Mouse (Mus musculus) urinary bladder, postnatal 10 days (tissue): ENCODE data around the gene Lcp1.

Experiments
- DNase-seq: peaks from one replicate; pipeline ENCODE4 v3.0.0; 2022; ENCODE audit warnings: low spot score

Gene Lcp1

GRCm38 (mm10) chr14:75176425-75177045 lies 45.6 kb downstream of the Lcp1 start:
- no peak for DNase-seq

- no peak for DNase-seq
Observed at GRCm38 (mm10) chr14:75177400-75177799, 46.5 kb downstream of the Lcp1 start.

GRCm38 (mm10) chr14:75178384-75178793 lies 47.5 kb downstream of the Lcp1 start:
- DNase-seq: no peak

DNA sequence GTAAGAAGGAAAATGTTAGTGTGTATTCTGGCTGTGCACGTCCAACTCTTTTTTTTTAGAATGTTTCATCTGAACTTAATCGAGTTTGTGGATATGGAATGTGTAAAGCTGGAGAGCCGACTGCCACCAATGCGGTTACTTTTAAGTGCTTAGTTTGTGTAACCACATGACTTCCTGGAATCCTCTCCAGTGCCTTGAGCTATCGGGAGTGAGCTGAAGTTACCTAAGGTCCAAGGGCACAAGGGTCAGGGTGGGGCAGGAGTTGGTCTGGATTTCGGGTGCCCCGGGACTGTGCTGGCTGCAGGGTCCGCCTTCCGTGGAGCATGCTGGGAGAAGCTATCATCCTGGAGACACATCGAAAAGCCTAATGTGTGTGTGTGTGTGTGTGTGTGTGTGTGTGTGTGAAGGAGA lies 47.9 kb downstream of the Lcp1 start:
- DNase-seq: no peak

- no peak for DNase-seq
Observed at GRCm38 (mm10) chr14:75179255-75179963, 48.5 kb downstream of the Lcp1 start.

DNA sequence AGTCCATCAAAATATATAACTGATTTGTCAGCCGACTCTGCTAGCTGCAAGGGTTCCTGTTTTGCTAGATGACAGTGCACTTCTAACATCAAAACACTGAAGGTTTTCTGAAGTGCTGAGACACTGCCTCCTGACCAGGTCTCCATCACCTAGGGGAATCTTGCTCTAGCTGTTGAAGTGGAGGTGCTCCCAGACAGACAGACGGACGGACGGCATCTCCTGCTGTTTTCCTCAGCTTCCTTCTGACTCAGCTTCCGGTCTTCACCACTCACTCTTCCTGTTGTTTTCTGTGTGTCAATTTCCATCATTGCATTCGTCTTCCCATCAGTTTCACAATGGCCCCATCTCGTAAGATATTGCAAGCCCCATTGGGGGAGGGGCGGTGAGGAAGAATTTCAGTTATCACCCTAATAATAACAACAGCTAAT lies 49.7 kb downstream of the Lcp1 start:
- DNase-seq: no peak

GRCm38 (mm10) chr14:75181062-75181935 lies 50.4 kb downstream of the Lcp1 start:
- no peak for DNase-seq

GRCm38 (mm10) chr14:75182378-75182777 lies 51.5 kb downstream of the Lcp1 start:
- no peak for DNase-seq

DNA sequence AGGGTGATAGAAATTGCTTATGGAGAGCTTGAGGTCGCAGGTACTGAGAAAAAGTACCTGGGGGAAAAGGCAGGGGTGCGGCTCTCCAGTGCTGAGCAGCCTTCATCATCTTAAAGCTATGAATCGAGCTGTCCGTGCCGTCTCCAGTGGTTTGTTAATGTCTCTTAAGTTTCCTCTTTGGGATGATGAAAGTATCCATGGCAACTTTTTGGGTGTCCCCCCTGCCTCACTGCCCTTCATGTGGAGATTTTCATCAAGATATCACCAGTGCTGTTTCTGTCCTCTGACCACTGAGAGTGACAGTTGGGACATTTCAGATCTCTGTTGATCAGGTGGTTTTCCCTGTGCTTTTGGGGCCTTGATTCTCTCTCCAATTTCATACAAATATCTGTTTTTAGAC lies 51.9 kb downstream of the Lcp1 start:
- DNase-seq: no peak

DNA sequence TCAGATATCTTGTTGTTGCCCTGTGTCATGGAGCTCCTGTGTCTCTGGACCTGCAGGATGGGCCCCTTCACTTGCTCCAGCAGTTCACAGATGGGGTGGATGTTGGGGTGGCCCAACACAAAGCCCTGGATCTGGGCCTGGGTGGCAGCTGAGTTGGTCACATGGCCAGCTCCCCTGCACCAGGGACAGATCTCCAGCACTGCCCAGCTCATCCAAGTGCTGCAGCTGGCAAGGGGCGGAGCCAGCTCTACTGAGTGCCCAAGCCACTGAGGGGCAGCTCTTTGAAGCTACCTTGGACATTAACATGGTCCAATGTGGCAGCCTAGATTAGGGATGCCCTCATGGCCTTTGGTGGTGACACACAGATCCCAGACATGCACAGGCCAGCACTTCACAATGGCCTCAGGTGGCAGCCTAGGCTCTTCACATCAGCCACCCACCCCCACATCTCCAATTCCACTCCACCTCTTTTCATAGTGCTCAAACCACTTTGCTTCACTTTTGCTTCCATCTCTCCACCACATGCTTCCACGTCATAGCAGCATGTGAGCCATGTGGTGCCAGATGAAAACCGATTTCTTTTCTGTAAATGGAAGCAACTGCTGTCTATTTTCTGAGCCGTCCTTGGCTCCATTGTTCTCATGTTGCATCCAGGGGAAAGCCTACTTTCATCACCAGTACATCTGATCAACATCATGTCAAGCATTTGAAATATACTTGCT lies 53.3 kb downstream of the Lcp1 start:
- no peak for DNase-seq

DNA sequence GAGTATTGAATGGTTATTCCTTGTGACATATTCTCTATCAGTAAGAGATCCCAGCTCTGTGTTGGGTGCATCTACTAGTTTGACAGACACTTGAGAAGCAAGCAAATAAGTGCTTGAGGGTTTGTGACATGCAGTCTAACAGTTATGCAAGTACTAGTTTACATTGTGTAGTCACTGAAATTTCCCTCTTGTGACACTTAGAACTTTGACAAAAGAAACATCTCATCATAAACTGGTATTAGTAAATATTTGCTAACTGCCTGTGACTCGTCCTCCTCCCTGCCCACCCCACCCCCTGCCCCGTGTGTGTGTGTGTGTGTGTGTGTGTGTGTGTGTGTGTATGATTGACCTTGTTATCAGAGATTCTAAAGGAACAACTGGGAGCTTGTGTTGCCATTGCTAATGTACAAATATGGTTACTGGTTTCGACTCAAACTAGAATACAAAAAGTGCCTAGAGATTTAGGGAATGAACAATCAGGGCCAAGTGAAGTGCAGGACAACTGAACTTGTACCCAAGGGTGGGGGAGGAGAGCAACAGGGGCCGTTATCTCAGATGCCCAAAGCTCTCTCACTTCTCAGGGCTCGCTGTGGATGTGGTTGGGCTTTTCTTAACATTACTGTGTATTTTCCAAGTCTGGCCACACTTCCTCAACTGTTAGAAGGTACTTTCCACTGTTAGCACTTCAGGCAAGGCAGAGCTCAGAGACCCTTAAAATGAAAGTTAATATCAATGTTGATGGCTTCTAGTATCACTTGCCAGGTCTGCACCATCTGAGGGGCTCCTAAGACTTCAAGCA lies 55.1 kb downstream of the Lcp1 start:
- DNase-seq: no peak

DNA sequence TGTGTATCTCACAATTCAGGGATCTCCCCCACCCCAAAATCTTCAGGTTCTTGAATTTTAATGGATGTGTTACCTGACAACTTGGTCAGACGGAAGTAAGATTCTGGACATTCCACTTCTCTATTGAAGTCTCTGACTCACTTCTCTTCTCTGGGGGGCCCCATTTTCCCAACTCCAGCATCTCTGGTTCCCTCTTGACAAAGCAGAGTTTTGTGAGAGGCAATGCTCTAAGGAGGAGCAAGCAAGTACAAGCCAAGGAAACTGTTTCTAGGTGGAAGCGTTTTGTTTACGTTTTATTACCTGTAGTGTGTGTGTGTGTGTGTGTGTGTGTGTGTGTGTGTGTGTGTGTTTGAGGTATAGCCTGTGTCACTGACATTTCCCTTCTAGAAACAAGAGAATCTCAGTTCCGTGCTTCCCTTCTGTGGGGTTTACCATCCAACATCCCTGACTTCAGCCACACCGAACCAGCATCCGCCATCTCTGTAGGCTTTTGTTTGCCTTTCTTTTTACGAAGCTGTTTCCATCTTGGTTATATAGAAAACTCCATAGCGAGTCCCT lies 56.0 kb downstream of the Lcp1 start:
- DNase-seq: no peak

DNA sequence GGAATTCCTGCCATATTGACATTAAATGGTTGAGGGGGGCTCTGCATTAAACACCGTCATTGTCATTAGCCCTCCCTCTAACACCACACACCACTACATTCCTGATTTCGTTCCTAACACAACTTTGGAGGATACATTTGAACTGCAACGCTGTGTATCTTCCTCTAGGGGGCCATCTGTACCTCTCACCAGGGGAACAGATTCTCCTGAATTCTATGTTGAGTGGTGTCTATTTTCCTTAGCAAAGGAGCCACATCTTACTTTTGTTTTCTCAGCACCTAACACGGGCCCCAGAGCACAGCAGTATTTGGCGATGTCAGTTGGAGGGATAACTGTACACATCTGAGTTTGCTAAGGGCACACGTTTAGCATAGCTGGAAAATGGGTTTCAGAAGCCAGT lies 57.6 kb downstream of the Lcp1 start:
- no peak for DNase-seq

DNA sequence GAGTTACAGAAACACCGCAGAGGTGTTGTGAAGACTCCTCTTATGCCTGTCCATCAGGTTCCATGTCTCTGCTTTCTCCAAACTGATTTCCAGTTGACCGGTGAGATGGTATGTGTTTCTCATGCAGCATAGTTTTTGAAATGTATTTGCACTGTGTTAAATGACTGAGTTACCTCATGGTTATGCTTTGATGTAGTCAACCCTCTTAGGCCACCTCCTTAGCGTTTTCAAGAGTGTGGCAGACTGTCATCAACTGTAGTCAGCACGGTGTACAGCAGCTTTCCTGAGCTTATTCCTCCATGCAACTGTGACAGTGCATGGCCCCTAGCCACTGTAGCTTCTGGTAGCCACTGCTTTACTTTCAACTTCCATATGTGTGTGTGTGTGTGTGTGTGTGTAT lies 58.1 kb downstream of the Lcp1 start:
- DNase-seq: no peak

DNA sequence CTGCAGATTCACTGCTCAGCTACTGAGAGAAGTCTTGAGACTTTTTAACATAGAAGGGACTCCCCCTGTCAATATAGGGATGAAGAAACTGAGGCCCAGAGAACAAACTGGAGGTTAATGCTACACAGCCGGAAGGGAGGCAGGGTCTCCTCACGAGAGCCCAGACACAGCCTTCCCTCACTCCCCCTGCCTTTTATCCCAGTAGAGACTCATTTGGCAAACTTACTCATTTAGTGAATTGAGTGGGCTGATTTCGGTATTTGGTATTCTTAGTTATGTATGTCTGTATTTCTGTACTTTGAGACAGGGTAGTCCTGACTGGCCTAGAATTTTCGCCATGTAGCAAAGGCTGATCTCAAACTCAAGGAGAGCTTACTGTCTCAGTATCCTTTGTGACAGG lies 59.8 kb downstream of the Lcp1 start:
- DNase-seq: no peak

DNA sequence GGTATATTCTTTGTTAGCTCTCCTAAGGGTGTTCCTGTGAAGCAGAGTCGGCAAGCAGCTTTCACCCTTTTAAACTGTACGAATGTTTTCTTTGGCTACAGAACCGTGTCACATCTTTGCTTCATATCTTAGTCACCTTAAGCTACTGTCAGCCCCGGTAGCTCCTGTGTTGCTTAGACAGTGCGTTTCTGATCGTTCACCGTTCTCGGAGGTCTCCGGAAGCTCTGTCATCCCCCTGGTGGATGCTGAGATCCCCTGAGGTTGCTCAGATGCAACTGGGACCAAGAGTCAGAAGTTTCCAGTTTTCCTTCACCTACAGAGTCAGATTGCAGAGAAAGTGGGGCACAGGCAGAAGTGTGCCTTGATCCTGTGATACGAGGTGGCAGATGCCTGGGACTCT lies 61.5 kb downstream of the Lcp1 start:
- DNase-seq: no peak

- DNase-seq: no peak
Observed at GRCm38 (mm10) chr14:75192858-75193257, 62.0 kb downstream of the Lcp1 start.

DNA sequence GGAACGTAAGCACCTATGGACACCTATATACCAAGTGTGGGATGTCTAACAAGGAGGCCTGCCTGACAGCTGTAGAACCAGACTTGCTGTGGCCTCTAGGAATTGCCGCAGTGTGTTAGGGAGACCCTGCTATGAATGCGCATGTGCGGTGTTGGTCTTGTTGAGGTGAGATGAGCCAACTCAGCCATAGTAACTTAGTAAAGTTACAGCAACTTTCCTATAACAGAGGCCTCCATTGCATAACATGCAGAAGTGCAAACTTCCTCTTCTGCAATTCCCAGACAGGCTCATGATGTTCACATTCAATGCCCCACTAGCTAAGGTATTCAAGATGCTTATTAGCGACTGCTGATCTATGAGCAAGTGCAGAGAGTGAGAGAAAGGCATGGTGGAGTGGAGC lies 64.6 kb downstream of the Lcp1 start:
- no peak for DNase-seq

GRCm38 (mm10) chr14:75197027-75197426 lies 66.1 kb downstream of the Lcp1 start:
- DNase-seq: no peak

DNA sequence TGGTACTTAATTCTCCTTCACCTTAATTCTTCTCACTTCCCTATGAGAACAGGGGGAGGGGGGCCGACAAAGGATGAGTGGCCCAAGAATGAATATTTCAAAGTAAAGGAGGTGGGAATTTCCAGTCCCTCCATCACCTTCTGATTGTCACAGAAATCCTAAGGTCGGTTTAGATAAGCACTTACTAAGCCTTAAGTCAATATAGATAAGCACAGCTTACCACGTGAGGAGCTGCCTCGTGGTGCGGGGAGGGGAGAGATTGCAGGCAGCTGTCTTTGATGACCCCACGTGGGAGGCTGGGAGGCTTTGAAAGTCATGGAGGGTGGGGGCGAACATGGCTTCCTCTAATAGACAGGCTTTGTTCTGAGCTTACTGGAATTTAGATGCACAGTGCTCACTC lies 66.8 kb downstream of the Lcp1 start:
- DNase-seq: no peak

GRCm38 (mm10) chr14:75205363-75206051 lies 74.6 kb downstream of the Lcp1 start:
- DNase-seq: no peak
